Mouse (Mus musculus) monocyte, adult 5-6 weeks (primary cell): ENCODE measurements around the gene Epha8. TPM values are rescaled to one million over a fixed set of nuclear protein-coding genes. Genes with fewer than 3 reads are reported as not detected.

Source experiments
- ATAC-seq: fragments of 153-309, 156-312 bp; replicated peaks from 2 replicates; pipeline ENCODE4 v1.8.0; 2017; ENCODE audit warnings: mild to moderate bottlenecking; ENCODE audit not compliant: low TSS enrichment, insufficient number of reproducible peaks, severe bottlenecking, poor library complexity, low FRiP score
- total RNA-seq: library from RNA; stranded (forward); fragments of 200-1000, 200-491, 200-594 nt; gene quantifications from 3 replicates; pipeline ENCODE4 v1.2.3, GENCODE M21; 2017

Gene Epha8
- not detected in 3 replicates for total RNA-seq

GRCm38 (mm10) chr4:136956751-136957446 is at the start of gene Epha8:
TSS of gene Epha8 (minus strand) at chr4:136956816.
- ATAC-seq = no peak

GRCm38 (mm10) chr4:137001825-137002224 is 45.2 kb upstream of the Epha8 start:
- ATAC-seq = no peak

GRCm38 (mm10) chr4:137001020-137001419 is 44.4 kb upstream of the Epha8 start:
- ATAC-seq = no peak

- no peak for ATAC-seq
These were observed 41.8 kb upstream of the Epha8 start for GRCm38 (mm10) chr4:136998371-136998770.

GRCm38 (mm10) chr4:136997723-136998345 is 41.2 kb upstream of the Epha8 start:
- ATAC-seq = no peak

- ATAC-seq = no peak
These were observed 40.3 kb upstream of the Epha8 start for GRCm38 (mm10) chr4:136996933-136997332.

GRCm38 (mm10) chr4:136995361-136995760 is 38.7 kb upstream of the Epha8 start:
- ATAC-seq = no peak

GRCm38 (mm10) chr4:136981993-136982695 is 25.5 kb upstream of the Epha8 start:
- no peak for ATAC-seq

GRCm38 (mm10) chr4:136981347-136981746 is 24.7 kb upstream of the Epha8 start:
- no peak for ATAC-seq

- ATAC-seq = no peak
These were observed 24.3 kb upstream of the Epha8 start for GRCm38 (mm10) chr4:136980921-136981320.

- ATAC-seq = no peak
These were observed 20.6 kb upstream of the Epha8 start for GRCm38 (mm10) chr4:136977244-136977643.

GRCm38 (mm10) chr4:136970939-136971338 is 14.3 kb upstream of the Epha8 start:
- no peak for ATAC-seq

- no peak for ATAC-seq
These were observed 13.1 kb upstream of the Epha8 start for GRCm38 (mm10) chr4:136969503-136970276.

GRCm38 (mm10) chr4:136969096-136969495 is 12.5 kb upstream of the Epha8 start:
- ATAC-seq = no peak

GRCm38 (mm10) chr4:136967511-136967910 is 10.9 kb upstream of the Epha8 start:
- no peak for ATAC-seq

- ATAC-seq = no peak
These were observed 10.1 kb upstream of the Epha8 start for GRCm38 (mm10) chr4:136966493-136967390.

GRCm38 (mm10) chr4:136964990-136965421 is 8.4 kb upstream of the Epha8 start:
- ATAC-seq = no peak

- no peak for ATAC-seq
These were observed 5.8 kb upstream of the Epha8 start for GRCm38 (mm10) chr4:136962447-136962846.
